Mouse (Mus musculus) 3134 (cell line): Measurements from ENCODE around the gene Pagr1b.

ENCODE experiments used
- DNase-seq: peaks from one replicate; pipeline ENCODE4 v3.0.0-alpha.2; 2011; ENCODE audit warnings: low spot score; ENCODE audit not compliant: insufficient read length; ENCODE audit errors: extremely low read depth

Gene Pagr1b

DNA sequence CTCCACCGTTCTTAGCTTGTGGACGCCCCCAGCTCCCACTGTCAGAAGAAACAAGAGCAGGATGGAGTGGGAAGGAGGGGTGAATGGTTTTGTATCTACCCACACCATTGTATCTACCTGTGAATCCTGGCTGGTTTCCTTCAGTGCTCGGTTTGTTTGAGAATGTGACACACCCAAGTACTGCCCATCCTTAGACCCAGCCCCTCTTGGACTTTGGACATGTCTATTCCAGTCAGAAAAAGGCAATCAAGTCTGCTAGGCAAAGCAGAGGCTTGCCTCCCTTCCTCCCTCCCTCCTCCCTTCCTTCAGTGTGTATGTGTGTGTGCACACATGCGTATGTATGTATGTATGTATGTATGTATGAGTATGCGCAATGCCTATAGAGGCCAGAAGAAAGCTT lies 12.7 kb downstream of the Pagr1b start:
- DNase-seq = no peak

DNA sequence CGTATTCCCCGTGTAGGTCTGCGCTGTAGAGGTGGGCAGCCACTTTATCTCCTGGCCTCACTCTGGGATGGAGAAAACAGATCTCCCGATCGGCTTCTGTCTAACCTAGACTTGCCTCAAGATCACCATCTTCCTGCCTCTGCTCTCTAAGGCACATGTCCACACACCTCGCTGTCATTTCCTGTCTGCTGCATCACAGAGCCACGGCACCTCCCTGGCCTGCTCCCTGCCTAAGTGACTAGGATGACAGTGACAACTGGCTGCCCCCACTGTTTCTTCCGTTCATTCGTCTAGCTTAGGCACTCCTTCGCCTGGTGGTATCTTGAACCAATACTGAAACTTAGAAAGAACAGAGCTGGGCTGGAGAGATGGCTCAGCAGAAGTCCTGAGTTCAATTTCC lies 16.7 kb downstream of the Pagr1b start:
- DNase-seq = no peak

DNA sequence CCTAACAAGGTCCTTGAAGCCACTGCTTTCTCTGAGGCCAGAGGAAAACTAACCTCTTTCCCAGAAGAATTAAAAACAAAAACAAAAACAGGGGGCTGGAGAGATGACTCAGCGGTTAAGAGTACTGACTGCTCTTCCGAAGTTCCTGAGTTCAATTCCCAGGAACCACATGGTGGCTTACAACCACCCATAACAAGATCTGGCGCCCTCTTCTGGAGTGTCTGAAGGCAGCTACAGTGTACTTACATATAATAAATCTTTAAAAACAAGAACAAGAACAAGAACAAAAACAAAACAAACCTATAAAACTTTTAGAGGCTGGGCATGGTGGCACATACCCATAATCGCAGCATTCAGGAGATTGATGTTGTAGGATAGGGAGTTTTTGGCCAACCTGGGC lies 19.8 kb downstream of the Pagr1b start:
- DNase-seq = no peak

DNA sequence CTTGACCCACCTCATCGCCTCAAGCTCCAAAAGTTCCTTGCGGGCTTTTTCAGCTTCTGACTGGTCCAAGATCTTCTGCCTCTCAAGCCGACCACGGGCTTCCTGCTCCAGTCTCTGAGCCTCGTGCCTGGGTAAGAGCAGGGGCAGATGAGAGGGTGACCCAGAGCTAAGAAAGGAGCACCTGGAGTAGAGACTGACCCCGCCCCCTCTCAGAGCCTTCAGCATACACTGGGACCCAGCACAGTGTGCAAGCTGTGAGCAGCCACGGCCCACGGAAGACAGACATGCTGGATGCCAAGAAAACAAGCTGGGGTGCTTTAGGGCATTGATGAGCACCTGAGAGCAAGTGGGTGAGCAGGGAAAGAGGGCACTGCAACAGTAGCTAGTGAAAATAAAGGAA lies 27.5 kb downstream of the Pagr1b start:
- no peak for DNase-seq

DNA sequence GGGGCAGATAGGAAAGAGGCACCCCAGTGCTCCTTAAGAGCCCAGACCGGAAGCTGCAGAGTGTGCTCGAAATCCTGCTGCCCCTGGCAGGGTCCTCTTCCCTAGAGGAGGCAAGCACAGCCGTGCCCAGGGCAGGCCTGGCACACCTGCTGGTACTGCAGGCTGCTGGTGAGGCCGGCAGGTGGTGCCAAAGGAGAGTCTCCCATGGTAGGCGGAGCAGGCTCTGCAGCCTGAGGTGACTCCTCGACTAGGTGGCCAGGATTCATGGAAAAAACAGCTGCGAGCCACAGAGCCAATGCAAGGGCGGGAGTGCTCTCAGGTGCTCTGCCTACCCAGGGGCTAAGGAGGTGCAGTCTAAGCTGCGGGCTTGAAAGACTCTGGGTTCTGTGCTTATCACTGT lies 30.0 kb downstream of the Pagr1b start:
- no peak for DNase-seq

DNA sequence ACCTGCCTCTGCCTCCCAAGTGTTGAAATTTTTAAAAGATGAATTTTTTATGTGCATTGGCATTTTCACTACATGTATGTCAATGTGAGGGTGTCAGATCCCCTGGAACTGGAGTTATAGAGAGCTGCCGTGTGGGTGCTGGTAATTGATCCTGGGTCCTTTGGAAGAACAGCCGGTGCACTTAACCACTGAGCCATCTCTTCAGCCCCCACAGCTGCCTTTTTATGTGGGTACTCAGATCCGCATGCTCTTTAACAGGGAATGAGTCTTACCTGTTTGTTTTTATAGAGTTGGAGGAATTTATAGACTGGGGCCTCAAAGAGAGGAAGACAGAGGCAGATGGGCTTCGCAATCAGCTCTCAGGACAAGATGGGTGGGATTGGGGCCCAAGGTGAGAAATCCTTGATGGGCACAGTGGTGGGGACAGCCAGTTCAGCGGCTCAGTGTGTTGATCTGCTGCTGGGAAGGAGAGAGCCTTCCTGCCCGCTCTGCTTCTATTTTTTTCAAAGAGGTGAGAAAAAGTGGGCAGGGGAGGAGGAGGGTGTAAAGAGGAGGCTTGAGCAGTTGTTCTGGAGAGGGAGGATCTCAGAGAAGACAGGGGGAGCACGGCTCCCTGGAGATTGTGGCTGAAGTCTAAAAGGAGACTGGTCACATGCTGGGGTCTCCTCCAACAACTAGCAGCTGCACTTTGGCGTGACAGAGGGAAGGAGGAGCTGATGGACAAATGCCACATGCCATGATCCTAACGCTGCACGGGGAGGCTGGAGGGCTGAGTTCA lies 31.4 kb downstream of the Pagr1b start:
- no peak for DNase-seq

- no peak for DNase-seq
These were observed 33.2 kb downstream of the Pagr1b start for GRCm38 (mm10) chr7:126983113-126983512.

GRCm38 (mm10) chr7:126982054-126982453 lies 34.2 kb downstream of the Pagr1b start:
- no peak for DNase-seq

DNA sequence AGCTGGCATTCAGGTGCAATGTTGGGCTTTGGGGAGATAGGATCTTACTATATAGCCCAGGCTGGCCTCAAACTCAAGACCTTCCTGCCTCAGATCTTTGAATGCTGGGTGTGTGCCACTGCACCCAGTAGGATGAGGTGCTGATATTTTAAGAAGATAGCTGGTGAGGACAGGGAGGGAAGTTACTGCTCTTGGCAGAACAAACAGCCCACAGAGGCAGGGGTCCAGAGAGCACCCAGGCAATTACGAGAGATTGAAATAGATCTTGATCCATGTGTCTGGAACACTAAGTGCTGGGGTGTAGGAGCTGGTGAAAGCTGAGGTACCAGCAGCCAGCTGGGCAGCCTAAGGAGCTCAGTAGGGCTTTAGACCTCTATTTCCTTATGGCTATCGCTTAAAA lies 34.7 kb downstream of the Pagr1b start:
- DNase-seq = no peak

GRCm38 (mm10) chr7:126978841-126979240 lies 37.4 kb downstream of the Pagr1b start:
- DNase-seq = no peak

- no peak for DNase-seq
These were observed 39.3 kb downstream of the Pagr1b start for GRCm38 (mm10) chr7:126976878-126977459.

DNA sequence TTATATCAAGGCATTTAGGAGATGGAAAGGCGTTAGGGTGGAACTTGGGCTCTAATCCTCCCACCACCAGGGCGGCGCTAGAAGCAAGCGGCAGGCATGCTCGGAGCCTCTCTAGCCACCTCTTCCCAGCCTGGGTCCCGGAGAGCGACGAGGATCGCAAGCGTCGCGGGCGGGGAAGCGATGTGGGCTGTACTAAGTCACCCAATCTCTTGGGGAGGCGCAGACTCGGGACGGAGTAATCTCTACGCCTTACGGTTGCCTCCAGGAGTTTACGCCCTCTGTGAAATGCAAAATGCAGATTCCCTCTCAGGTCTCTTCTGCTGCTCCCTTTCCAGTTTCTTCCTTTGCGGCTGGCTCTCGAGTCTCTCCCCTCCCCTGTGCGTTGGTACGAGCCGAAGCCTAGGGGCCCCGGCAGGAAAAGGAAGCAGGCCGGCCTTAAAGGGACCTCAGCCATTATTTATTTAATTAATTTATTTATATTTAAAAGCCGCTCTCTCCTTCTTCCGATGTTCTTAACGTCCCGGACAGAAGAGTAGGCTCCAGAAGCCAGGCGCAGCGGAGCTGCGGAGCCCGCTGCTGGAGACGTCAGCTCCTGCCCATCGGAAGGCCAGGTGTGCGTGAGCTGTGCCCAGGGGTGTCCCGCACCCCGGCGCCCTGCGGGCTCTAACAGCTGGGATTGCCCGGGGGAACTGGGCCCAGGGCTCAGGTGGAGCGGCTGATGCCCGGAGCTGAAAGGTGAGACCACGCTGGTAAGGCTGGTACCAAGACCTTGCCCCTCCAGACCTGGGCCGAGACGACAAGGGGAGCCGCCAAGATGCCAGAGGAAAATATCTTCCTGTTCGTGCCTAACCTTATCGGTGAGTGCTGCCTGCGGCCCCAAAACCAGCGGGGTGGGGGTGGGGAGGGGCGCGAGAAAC lies 40.1 kb downstream of the Pagr1b start, which contains the start of gene Cdiptos:
Cdiptos (minus strand) TSS at position 149 of the 917 bp plus-strand sequence.
- DNase-seq = peak; percentile 87

DNA sequence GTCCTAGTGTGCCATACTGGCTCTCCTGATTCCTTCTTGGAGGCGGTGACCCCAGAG lies 40.6 kb downstream of the Pagr1b start, which contains the start of gene Cdipt:
Cdipt (plus strand) TSS at position 22 of the 57 bp plus-strand sequence.
- DNase-seq = no peak

GRCm38 (mm10) chr7:126975493-126975892 lies 40.8 kb downstream of the Pagr1b start:
- DNase-seq = no peak

DNA sequence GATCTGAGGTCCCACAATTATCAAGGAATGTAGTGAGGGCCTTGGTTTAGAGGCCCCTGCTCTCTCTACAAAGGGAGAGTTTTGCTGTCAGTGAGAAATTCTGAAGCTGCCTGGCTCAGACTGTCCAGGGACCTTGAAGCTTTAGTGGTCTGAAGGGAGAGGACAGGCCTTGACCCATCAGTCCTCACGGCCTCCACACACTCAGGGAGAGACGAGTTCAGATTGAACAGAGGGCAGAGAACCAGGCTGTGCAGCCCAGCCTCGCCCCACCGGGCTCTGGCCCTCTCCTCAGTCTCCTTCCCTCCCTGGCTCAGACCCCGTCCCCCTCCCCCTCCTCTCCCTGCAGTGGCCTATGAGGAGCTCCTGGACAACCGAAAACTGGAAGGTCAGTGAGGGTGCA lies 48.9 kb downstream of the Pagr1b start:
- DNase-seq = no peak

DNA sequence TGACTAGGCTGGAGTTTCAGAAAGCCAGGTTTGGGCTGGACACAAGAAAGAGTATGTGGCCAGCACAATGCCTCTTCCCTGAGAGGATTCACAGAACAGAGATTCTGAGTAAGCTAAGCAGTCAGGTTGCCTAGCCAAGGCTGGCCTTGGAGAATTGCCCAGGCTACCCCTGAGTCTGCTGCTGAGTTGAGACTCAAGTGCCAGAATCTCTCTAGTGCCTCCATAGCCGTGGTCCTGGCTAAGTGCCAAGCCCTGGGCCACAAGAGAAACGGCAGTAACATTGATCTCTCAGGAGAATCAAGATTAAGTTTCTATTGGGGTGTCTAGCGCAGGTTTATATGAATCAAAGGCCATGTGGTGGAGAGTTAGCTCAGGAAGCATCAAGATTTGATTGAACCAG lies 50.7 kb downstream of the Pagr1b start:
- DNase-seq = no peak

DNA sequence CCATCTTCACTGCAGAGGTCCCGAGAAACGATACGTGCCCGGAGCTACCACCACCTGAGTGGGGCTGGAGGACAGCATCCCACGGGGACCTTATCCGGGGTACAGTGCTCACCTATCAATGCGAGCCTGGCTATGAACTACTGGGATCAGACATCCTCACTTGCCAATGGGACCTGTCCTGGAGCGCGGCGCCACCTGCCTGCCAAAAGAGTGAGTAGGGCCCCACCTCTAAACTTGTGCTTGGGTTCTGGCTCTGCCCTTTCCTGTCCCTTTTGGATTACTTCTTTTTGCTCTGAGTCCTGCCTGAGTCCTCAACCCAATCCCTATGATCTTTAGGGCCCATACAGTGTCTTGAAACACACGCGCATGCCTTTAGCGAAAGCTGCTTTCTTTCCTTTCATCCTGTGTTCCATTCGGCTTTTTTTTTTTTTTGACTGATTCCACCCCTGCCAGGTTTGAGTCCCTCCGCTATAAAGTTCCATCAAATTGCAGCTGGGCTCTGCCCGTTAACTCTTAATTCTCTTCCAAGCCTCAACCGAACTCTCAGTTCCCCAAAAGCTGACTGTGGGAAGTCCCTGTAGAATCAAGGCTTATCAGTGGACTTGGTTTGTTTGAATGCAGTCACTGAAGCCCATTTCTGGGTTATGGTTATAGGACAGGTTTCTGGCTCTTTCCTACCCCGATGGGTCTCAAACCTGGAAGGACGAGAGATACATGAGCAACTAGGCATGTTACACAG lies 52.6 kb downstream of the Pagr1b start:
- peak; percentile 20 for DNase-seq

GRCm38 (mm10) chr7:126961965-126962364 lies 54.3 kb downstream of the Pagr1b start:
- DNase-seq = no peak

- DNase-seq = no peak
These were observed 55.2 kb downstream of the Pagr1b start for GRCm38 (mm10) chr7:126961095-126961494.

DNA sequence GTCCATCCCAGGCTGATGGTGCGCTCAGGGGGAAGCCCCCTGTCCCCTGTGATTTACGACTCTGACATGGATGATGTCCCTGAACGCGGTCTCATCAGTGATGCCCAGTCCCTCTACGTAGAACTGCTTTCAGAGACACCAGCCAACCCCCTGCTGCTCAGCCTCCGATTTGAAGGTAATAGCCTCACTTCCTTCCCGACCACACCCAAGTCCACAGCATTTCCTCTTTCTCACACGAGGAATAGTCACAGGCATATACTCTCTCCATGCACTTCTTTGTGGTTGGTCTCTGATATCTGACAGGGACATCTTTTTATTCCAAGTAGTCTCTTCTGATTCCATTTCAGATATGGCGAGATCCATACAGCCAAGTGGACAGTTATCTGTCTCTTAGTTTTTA lies 56.5 kb downstream of the Pagr1b start:
- DNase-seq = no peak

GRCm38 (mm10) chr7:126955125-126955524 lies 61.2 kb downstream of the Pagr1b start:
- DNase-seq = no peak
